Mouse (Mus musculus) liver, embryonic 18 days (tissue): ENCODE measurements around the gene Dgat2l6. TPM values are rescaled to one million over a fixed set of nuclear protein-coding genes. Genes with fewer than 3 reads are reported as not detected.

Source experiments
- polyA plus RNA-seq: library from polyadenylated mRNA; depleted of rRNA; stranded (reverse); fragments of >200 nt; gene quantifications from 2 replicates; pipeline ENCODE4 v1.2.3, GENCODE M21; 2012; rRNA removed

The Dgat2l6 gene
- 0.01 TPM in 1 of 2 replicates, not detected in the other for polyA plus RNA-seq

GRCm38 (mm10) chrX:100524471-100524870 is at the start of gene Dgat2l6:
TSS of gene Dgat2l6 (plus strand) at chrX:100524838.

GRCm38 (mm10) chrX:100494068-100494978 is 30.3 kb upstream of the Dgat2l6 start, which contains the start of gene Igbp1:
TSS of gene Igbp1 (plus strand) at chrX:100494291.

GRCm38 (mm10) chrX:100571951-100572350 is 47.3 kb downstream of the Dgat2l6 start, which contains the start of gene Awat1:
TSS of gene Awat1 (plus strand) at chrX:100572251.

GRCm38 (mm10) chrX:100594791-100595190 is 70.2 kb downstream of the Dgat2l6 start, which contains the start of gene P2ry4:
TSS of gene P2ry4 (minus strand) at chrX:100594869.

Other genes with a start within 250 kb of the Dgat2l6 start
- gene Otud6a, start 95.8 kb upstream of the Dgat2l6 start, polyA plus RNA-seq, result not detected in 2 replicates
- 0.16 and 0.34 TPM in 2 replicates for gene Awat2, start 82.1 kb upstream of the Dgat2l6 start, polyA plus RNA-seq
- 32.7 and 33.7 TPM in 2 replicates for gene Igbp1, start 30.5 kb upstream of the Dgat2l6 start, polyA plus RNA-seq
- 0.02 TPM in 1 of 2 replicates, not detected in the other for gene Awat1, start 47.4 kb downstream of the Dgat2l6 start, polyA plus RNA-seq
- gene P2ry4, start 70.0 kb downstream of the Dgat2l6 start, polyA plus RNA-seq, result 0.72 and 0.91 TPM in 2 replicates
- not detected in 2 replicates for gene Arr3, start 80.7 kb downstream of the Dgat2l6 start, polyA plus RNA-seq
- 6.1 TPM in 2 replicates for gene Kif4, start 100.9 kb downstream of the Dgat2l6 start, polyA plus RNA-seq
- 22.6 and 23.8 TPM in 2 replicates for gene Pdzd11, start 101.7 kb downstream of the Dgat2l6 start, polyA plus RNA-seq
- 0.36 and 0.61 TPM in 2 replicates for gene Gdpd2, start 205.0 kb downstream of the Dgat2l6 start, polyA plus RNA-seq
- gene Dlg3, start 242.9 kb downstream of the Dgat2l6 start, polyA plus RNA-seq, result 5.4 and 5.6 TPM in 2 replicates